Mouse (Mus musculus) forebrain, embryonic 11.5 days (tissue): ENCODE measurements around the gene Nfasc. TPM values are rescaled to one million over a fixed set of nuclear protein-coding genes. Genes with fewer than 3 reads are reported as not detected.
A peak's percentile ranks its signal among the peaks of the same experiment; 100 is the strongest.

Source experiments
- ATAC-seq: fragments of 200-750 bp; cut with Nextera tagmentation; replicated peaks from 2 replicates; pipeline ENCODE4 v1.8.0; 2017; ENCODE audit warnings: moderate TSS enrichment; ENCODE audit not compliant: low FRiP score
- DNase-seq: peaks from one replicate; pipeline ENCODE4 v3.0.0-alpha.2; 2017; ENCODE audit warnings: low spot score
- H3K27ac ChIP-seq: fragments of 300-500 bp; sonication (generic); 2 replicates; pipeline ENCODE4 v1.5.1; 2014; ENCODE audit warnings: low read depth, low read length
- H3K27me3 ChIP-seq: fragments of 300-500 bp; sonication (generic); 2 replicates; pipeline ENCODE4 v1.6.1; 2014; ENCODE audit warnings: mild to moderate bottlenecking, low read length, mixed read lengths; ENCODE audit not compliant: control insufficient read depth, insufficient read depth
- H3K36me3 ChIP-seq: fragments of 300-500 bp; sonication (generic); 2 replicates; pipeline ENCODE4 v1.6.1; 2014; ENCODE audit warnings: mild to moderate bottlenecking, low read length, moderate library complexity, mixed read lengths; ENCODE audit not compliant: control insufficient read depth, insufficient read depth
- H3K4me1 ChIP-seq: fragments of 300-500 bp; sonication (generic); replicated peaks from 2 replicates; pipeline ENCODE4 v1.6.1; 2014; ENCODE audit warnings: low read length, mixed read lengths; ENCODE audit not compliant: control insufficient read depth, insufficient read depth
- H3K4me2 ChIP-seq: fragments of 300-500 bp; sonication (generic); 2 replicates; pipeline ENCODE4 v1.6.1; 2014; ENCODE audit warnings: low read depth, mild to moderate bottlenecking, low read length, moderate library complexity, mixed read lengths; ENCODE audit not compliant: severe bottlenecking
- H3K4me3 ChIP-seq: fragments of 300-500 bp; sonication (generic); 2 replicates; pipeline ENCODE4 v1.5.1; 2014; ENCODE audit warnings: low read depth, low read length
- H3K9ac ChIP-seq: fragments of 300-500 bp; sonication (generic); 2 replicates; pipeline ENCODE4 v1.6.1; 2014; ENCODE audit warnings: low read length
- H3K9me3 ChIP-seq: fragments of 300-500 bp; sonication (generic); 2 replicates; pipeline ENCODE4 v1.6.1; 2016; ENCODE audit warnings: low read length, mixed read lengths; ENCODE audit not compliant: control insufficient read depth
- WGBS: fragments of 180-500 bp; shearing (Covaris S2); extraction: QIAGEN DNeasy Blood & Tissue Kit; methylation state at CpG from one replicate; pipeline ENCODE4 v1.1.7; 2014; 5-methylcytosine and 5-hydroxymethylcytosine counted together
- polyA plus RNA-seq: library from polyadenylated mRNA; unstranded; fragments of >200 nt; fragmentation: Nextera tagmentation; extraction: Ambion mirVana; gene quantifications from 2 replicates; pipeline ENCODE4 v1.2.1, GENCODE M21; 2014

Nfasc gene
- polyA plus RNA-seq, 1 experiment from 2014 or later: 19.9 TPM

- ATAC-seq: no peak
- Histone ChIP-seq H3K9ac (no peak overlapping the region), H3K36me3 (no peaks in the 10 kb centered on the region), H3K27me3 (no peaks in the 10 kb centered on the region), H3K4me1 (no peaks in the 10 kb centered on the region; the same call in 1 of the 2 replicates), H3K27ac (no peak overlapping the region), H3K4me2 (no peak overlapping the region), H3K4me3 (no peak overlapping the region), H3K9me3 (no peaks in the 10 kb centered on the region)
- WGBS: 78% methylated on average over 3 of the region's 3 CpGs
- DNase-seq: no peak
Observed at GRCm38 (mm10) chr1:132769559-132769958, 28.0 kb upstream of the Nfasc start.

DNA sequence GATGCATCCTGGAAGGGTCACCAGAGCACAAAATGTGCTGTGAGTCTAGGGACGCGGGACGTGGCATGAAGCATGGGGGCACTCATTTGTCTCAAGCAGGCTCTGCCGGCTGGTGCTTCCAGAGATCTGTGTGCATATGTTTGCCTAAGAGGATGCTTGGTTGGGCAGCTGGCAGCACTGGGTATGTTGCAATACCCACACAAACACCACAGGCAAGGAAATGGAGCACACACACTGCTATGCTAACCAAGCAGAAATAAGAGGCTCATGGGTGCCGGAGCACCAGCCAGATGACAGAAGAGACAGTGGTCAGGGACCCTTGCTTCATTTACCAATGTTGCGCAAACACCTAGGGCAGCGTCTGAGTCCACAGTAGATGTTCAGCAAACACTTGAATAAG, 25.8 kb upstream of the Nfasc start:
- 95% methylated on average over 7 of the region's 7 CpGs for WGBS
- DNase-seq: no peak

DNA sequence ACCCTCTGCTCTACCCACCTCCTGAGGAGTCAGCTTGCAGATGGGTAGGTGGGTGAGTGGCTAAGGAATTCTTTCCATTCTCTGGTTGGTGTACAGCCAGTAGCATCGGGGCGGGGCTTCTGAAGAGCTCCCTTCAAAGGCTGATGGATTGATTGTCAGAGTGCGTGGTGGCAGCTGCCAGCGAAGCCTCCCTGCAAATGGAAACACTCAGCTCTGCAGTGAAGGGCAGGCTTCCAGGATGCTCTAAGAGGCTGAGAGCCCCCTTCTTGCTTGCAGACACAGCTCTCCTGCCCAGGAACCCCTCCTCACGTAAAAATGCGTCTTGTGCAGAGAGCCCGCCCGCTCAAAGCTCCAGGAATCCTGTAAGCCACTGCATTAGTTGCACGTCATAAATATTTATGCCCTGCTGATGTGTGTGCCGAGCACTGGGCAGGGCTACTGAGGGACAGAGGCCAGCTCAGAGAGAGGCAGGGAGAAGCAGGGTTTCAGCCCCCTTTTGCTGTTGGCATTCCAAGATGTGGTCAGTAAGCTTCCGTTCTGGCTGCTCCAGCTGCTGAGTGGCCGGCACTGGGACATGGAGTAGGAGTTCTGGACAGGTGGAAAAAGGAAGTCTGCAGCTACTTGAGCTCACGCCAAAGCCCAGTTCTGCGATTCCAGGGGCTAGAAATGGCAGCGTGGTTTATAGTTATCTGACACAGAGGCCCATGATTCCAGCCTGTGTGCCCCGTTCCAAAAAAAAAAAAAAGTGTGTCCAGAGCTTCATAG, 24.5 kb upstream of the Nfasc start:
- Histone ChIP-seq H3K36me3 (no peaks in the 10 kb centered on the region), H3K4me1 (no peaks in the 10 kb centered on the region; the same call in 1 of the 2 replicates), H3K9me3 (no peaks in the 10 kb centered on the region), H3K4me2 (peak overlapping the region; percentile 37), H3K27me3 (no peaks in the 10 kb centered on the region), H3K27ac (0 out of 2 replicates have a peak overlapping the region, but pooled peaks have one; percentile 14), H3K9ac (no peak overlapping the region), H3K4me3 (no peak overlapping the region)
- ATAC-seq (peak; percentile 67), DNase-seq (no peak)
- 44% methylated on average over 16 of the region's 16 CpGs for WGBS

More for the DNA sequence above, 25.8 kb upstream of the Nfasc start:
- Histone ChIP-seq H3K27me3 (no peaks in the 10 kb centered on the region), H3K27ac (no peak overlapping the region), H3K9me3 (no peaks in the 10 kb centered on the region), H3K4me1 (no peaks in the 10 kb centered on the region; the same call in 1 of the 2 replicates), H3K9ac (no peak overlapping the region), H3K4me3 (no peak overlapping the region), H3K4me2 (no peak overlapping the region), H3K36me3 (no peaks in the 10 kb centered on the region)
- no peak for ATAC-seq

GRCm38 (mm10) chr1:132765222-132765621, 23.6 kb upstream of the Nfasc start:
- ATAC-seq (peak; percentile 18; the same call in 1 of the 2 replicates), DNase-seq (no peak)
- no peaks in the 10 kb centered on the region; the same call in 1 of the 2 replicates for H3K4me1 ChIP-seq
- 85% methylated on average over 10 of the region's 10 CpGs for WGBS
- H3K36me3 ChIP-seq: no peaks in the 10 kb centered on the region
- no peak overlapping the region for H3K9ac ChIP-seq
- no peak overlapping the region for H3K4me3 ChIP-seq
- no peaks in the 10 kb centered on the region for H3K9me3 ChIP-seq
- H3K27ac ChIP-seq: no peak overlapping the region
- H3K27me3 ChIP-seq: no peaks in the 10 kb centered on the region
- H3K4me2 ChIP-seq: no peak overlapping the region

DNA sequence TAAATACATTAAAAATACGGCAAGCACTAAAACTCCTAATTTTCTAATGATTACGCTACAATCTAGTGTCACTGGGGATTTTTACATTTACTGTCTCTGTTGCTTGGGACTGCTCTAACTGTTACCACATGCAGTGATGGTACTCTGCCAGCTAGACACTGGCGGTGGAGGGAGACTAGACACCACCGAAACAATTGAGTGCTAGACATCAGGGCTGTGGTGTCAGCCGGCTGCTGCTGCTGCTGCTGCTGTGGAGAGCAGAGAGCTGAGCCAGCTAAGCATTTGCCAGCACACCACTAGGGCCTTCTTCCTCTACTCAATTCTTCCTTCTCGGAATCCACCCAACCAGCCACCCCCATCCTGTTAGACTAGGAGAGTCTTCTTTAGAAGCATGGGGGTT, 17.8 kb upstream of the Nfasc start:
- WGBS: 73% methylated on average over 6 of the region's 6 CpGs
- H3K9me3 ChIP-seq: no peaks in the 10 kb centered on the region
- no peak overlapping the region for H3K9ac ChIP-seq
- DNase-seq: no peak
- no peak overlapping the region for H3K4me3 ChIP-seq
- no peak for ATAC-seq
- no peaks in the 10 kb centered on the region for H3K27me3 ChIP-seq
- H3K4me2 ChIP-seq: no peak overlapping the region
- H3K36me3 ChIP-seq: no peaks in the 10 kb centered on the region
- no peak overlapping the region for H3K27ac ChIP-seq
- no peaks in the 10 kb centered on the region for H3K4me1 ChIP-seq

- H3K9me3 ChIP-seq: no peaks in the 10 kb centered on the region
- ATAC-seq (peak; percentile 78), DNase-seq (peak; percentile 90)
- peak overlapping the region; percentile 53 for H3K4me2 ChIP-seq
- WGBS: 9% methylated on average over 24 of the region's 24 CpGs
- no peaks in the 10 kb centered on the region for H3K27me3 ChIP-seq
- H3K36me3 ChIP-seq: no peaks in the 10 kb centered on the region
- H3K27ac ChIP-seq: no peak overlapping the region
- H3K4me3 ChIP-seq: peak overlapping the region; percentile 23; the same call in 1 of the 2 replicates
- H3K9ac ChIP-seq: peak overlapping the region; percentile 30; the same call in 1 of the 2 replicates
- H3K4me1 ChIP-seq: no peaks in the 10 kb centered on the region
Observed at GRCm38 (mm10) chr1:132758656-132759370, 17.2 kb upstream of the Nfasc start.

- Histone ChIP-seq H3K36me3 (no peaks in the 10 kb centered on the region), H3K27ac (no peak overlapping the region), H3K27me3 (no peaks in the 10 kb centered on the region), H3K4me2 (no peak overlapping the region), H3K9ac (no peak overlapping the region), H3K4me3 (no peak overlapping the region), H3K4me1 (no peaks in the 10 kb centered on the region), H3K9me3 (no peaks in the 10 kb centered on the region)
- WGBS: 64% methylated on average over 4 of the region's 4 CpGs
- no peak for DNase-seq
- no peak for ATAC-seq
Observed at GRCm38 (mm10) chr1:132755211-132755610, 13.6 kb upstream of the Nfasc start.

- Histone ChIP-seq H3K9ac (no peak overlapping the region), H3K4me1 (no peaks in the 10 kb centered on the region), H3K36me3 (no peaks in the 10 kb centered on the region), H3K4me3 (no peak overlapping the region), H3K9me3 (no peaks in the 10 kb centered on the region), H3K4me2 (no peak overlapping the region), H3K27me3 (no peaks in the 10 kb centered on the region), H3K27ac (no peak overlapping the region)
- ATAC-seq (no peak), DNase-seq (no peak)
- 79% methylated on average over 9 of the region's 9 CpGs for WGBS
Observed at GRCm38 (mm10) chr1:132749217-132749884, 7.8 kb upstream of the Nfasc start.
